Mouse (Mus musculus) forebrain, embryonic 10.5 days (tissue): ENCODE results near the gene Tet3. TPM values are rescaled to one million over a fixed set of nuclear protein-coding genes. Genes with fewer than 3 reads are reported as not detected.

Source experiments
- DNase-seq: peaks from one replicate; pipeline ENCODE4 v3.0.0-alpha.2; 2017; ENCODE audit warnings: low spot score; ENCODE audit errors: extremely low spot score
- H3K27ac ChIP-seq: fragments of 300-500 bp; sonication (generic); 2 replicates; pipeline ENCODE4 v1.5.1; 2016; ENCODE audit warnings: mild to moderate bottlenecking
- H3K27me3 ChIP-seq: fragments of 300-500 bp; sonication (generic); 2 replicates; pipeline ENCODE4 v1.6.1; 2016; ENCODE audit warnings: mild to moderate bottlenecking; ENCODE audit not compliant: poor library complexity, severe bottlenecking
- H3K36me3 ChIP-seq: fragments of 300-500 bp; sonication (generic); replicated peaks from 2 replicates; pipeline ENCODE4 v1.6.1; 2016; ENCODE audit warnings: mild to moderate bottlenecking, moderate library complexity
- H3K4me1 ChIP-seq: fragments of 300-500 bp; sonication (generic); 2 replicates; pipeline ENCODE4 v1.6.1; 2016
- H3K4me3 ChIP-seq: fragments of 300-500 bp; sonication (generic); 2 replicates; pipeline ENCODE4 v1.5.1; 2016; ENCODE audit warnings: mild to moderate bottlenecking, moderate library complexity
- H3K9me3 ChIP-seq: fragments of 300-500 bp; sonication (generic); 2 replicates; pipeline ENCODE4 v1.6.1; 2016; ENCODE audit warnings: mild to moderate bottlenecking, moderate library complexity
- WGBS: fragments of 180-500 bp; shearing (Covaris S2); methylation state at CpG from one replicate; pipeline ENCODE4 v1.1.7; 2016; 5-methylcytosine and 5-hydroxymethylcytosine counted together
- polyA plus RNA-seq: library from polyadenylated mRNA; unstranded; fragments of >200 nt; fragmentation: Nextera tagmentation; extraction: Ambion mirVana; gene quantifications from 2 replicates; pipeline ENCODE4 v1.2.1, GENCODE M21; 2016

Tet3 gene
- polyA plus RNA-seq, 1 experiment from 2014 or later, result 38.3 TPM

DNA sequence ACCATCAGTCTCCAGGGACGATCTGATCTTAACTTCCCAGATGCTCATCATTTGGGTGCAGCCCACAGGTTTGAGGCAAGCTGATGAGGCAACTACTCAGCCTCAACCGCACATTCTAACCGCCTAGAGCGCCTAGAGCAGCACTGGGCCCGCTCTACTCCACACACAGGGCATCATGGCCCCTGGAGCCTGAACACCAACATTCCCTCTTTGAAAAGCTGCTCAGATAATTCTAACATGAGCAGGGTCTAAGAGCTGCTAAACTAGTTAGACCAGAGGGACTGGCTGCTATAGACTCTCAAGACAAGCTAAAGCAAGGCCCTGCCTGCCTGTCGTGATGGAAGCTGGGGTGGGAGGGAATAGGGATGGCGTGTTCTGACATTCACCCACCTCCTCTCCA lies 25.9 kb downstream of the Tet3 start:
- Histone ChIP-seq H3K27me3 (no peaks in the 10 kb centered on the region), H3K27ac (no peak overlapping the region), H3K36me3 (peaks cover 75% of the 10 kb centered on the region), H3K4me3 (no peak overlapping the region), H3K4me1 (peaks cover 89% of the 10 kb centered on the region), H3K9me3 (no peaks in the 10 kb centered on the region)
- DNase-seq, result no peak
- WGBS, result 88% methylated on average over 7 of the region's 7 CpGs

DNA sequence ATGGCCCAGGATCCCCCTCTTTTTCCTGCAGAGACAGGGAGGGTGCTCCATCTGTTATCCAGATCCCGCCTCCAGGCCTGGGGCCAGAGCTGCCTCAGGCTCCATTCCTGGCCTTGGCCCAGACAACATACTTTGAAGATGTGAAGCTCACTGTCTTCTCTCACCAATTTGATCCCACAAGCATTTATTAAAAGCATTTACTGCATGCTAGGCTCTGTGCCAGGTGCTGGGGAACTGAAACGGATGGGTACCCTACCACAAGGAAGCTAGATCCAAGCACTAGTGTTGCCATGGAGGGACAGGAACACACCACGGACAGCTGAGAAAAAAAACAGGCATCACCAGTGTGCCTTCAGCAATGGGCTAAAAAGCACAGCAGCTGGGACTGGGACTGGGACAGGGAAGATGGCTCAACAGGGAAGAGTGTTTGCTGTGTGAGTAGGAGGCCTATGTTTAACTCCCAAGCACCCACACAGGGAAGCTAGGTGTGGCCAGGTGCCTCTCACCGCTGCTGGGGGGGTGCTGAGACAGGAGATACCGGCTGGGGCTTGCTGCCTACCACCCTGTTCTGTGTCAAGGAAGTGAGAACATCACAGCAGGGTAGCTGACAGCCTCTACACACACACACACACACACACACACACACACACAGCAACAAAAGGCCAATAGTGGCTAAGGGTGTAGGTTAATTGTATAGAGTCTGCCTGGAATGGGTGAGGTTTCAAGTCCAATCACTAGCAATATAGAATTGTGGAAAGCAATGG lies 30.7 kb downstream of the Tet3 start:
- H3K36me3 ChIP-seq, result peaks cover 65% of the 10 kb centered on the region

GRCm38 (mm10) chr6:83427512-83427911 lies 31.4 kb downstream of the Tet3 start:
- Histone ChIP-seq H3K4me3 (0 out of 2 replicates have a peak overlapping the region, but pooled peaks have one; percentile 8), H3K27me3 (no peaks in the 10 kb centered on the region), H3K9me3 (no peaks in the 10 kb centered on the region), H3K27ac (peak overlapping the region; percentile 76), H3K4me1 (peaks cover 83% of the 10 kb centered on the region), H3K36me3 (peaks cover 65% of the 10 kb centered on the region)
- WGBS, result 55% methylated on average over 6 of the region's 6 CpGs
- no peak for DNase-seq

More for the DNA sequence above, 30.7 kb downstream of the Tet3 start:
- Histone ChIP-seq H3K27me3 (no peaks in the 10 kb centered on the region), H3K4me3 (no peak overlapping the region; the same call in 1 of the 2 replicates), H3K4me1 (peaks cover 83% of the 10 kb centered on the region), H3K27ac (peak overlapping the region; percentile 76), H3K9me3 (no peaks in the 10 kb centered on the region)
- no peak for DNase-seq
- WGBS, result 71% methylated on average over 5 of the region's 5 CpGs

DNA sequence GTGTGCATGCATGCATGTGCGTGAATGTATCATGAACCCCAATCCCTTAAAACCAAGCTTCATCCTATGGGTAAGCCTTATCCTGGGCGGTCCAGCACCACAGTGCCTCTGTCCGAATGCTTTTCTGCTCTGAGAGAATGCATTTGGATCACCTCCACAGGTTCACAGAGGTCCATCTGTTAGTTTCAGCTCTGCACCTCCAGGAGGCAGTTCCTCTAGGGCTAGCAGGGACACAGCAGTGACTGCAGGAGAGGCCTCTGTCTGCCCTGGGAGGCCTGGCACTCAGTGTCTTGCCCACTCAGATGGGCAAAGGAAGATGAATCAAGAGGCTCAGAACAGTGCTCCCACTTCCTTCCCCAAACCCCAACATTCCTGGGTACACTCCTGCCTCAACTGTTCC lies 32.3 kb downstream of the Tet3 start:
- DNase-seq, result no peak
- peak overlapping the region; percentile 76; the same call in 1 of the 2 replicates for H3K27ac ChIP-seq
- H3K9me3 ChIP-seq, result no peaks in the 10 kb centered on the region
- no peak overlapping the region for H3K4me3 ChIP-seq
- WGBS, result 94% methylated on average over 3 of the region's 3 CpGs
- no peaks in the 10 kb centered on the region for H3K27me3 ChIP-seq
- peaks cover 86% of the 10 kb centered on the region for H3K4me1 ChIP-seq
- peaks cover 69% of the 10 kb centered on the region for H3K36me3 ChIP-seq

GRCm38 (mm10) chr6:83424053-83424404 lies 34.9 kb downstream of the Tet3 start:
- no peak overlapping the region for H3K27ac ChIP-seq
- H3K9me3 ChIP-seq, result no peaks in the 10 kb centered on the region
- WGBS, result 69% methylated on average over 4 of the region's 4 CpGs
- peaks cover 92% of the 10 kb centered on the region for H3K4me1 ChIP-seq
- peaks cover 64% of the 10 kb centered on the region for H3K36me3 ChIP-seq
- no peaks in the 10 kb centered on the region for H3K27me3 ChIP-seq
- DNase-seq, result no peak
- no peak overlapping the region for H3K4me3 ChIP-seq

- H3K4me3 ChIP-seq, result no peak overlapping the region
- 39% methylated on average over 8 of the region's 8 CpGs for WGBS
- peak overlapping the region; percentile 44; the same call in 1 of the 2 replicates for H3K27ac ChIP-seq
- peaks cover 92% of the 10 kb centered on the region for H3K4me1 ChIP-seq
- H3K36me3 ChIP-seq, result peaks cover 61% of the 10 kb centered on the region
- DNase-seq, result no peak
- no peaks in the 10 kb centered on the region for H3K9me3 ChIP-seq
- H3K27me3 ChIP-seq, result no peaks in the 10 kb centered on the region
These were observed 35.4 kb downstream of the Tet3 start for GRCm38 (mm10) chr6:83423400-83424052.

GRCm38 (mm10) chr6:83421866-83422649 lies 36.8 kb downstream of the Tet3 start:
- WGBS, result 19% methylated on average over 11 of the region's 11 CpGs
- Histone ChIP-seq H3K36me3 (peaks cover 50% of the 10 kb centered on the region), H3K27ac (peak overlapping the region; percentile 60; the same call in 1 of the 2 replicates), H3K27me3 (no peaks in the 10 kb centered on the region), H3K9me3 (no peaks in the 10 kb centered on the region), H3K4me1 (peaks cover 92% of the 10 kb centered on the region), H3K4me3 (no peak overlapping the region)
- DNase-seq, result no peak

GRCm38 (mm10) chr6:83419516-83419915 lies 39.4 kb downstream of the Tet3 start:
- WGBS, result 91% methylated on average over 3 of the region's 3 CpGs
- DNase-seq, result no peak
- H3K4me3 ChIP-seq, result no peak overlapping the region
- H3K9me3 ChIP-seq, result no peaks in the 10 kb centered on the region
- no peak overlapping the region for H3K27ac ChIP-seq
- H3K27me3 ChIP-seq, result no peaks in the 10 kb centered on the region
- peaks cover 48% of the 10 kb centered on the region for H3K36me3 ChIP-seq
- H3K4me1 ChIP-seq, result peaks cover 85% of the 10 kb centered on the region

DNA sequence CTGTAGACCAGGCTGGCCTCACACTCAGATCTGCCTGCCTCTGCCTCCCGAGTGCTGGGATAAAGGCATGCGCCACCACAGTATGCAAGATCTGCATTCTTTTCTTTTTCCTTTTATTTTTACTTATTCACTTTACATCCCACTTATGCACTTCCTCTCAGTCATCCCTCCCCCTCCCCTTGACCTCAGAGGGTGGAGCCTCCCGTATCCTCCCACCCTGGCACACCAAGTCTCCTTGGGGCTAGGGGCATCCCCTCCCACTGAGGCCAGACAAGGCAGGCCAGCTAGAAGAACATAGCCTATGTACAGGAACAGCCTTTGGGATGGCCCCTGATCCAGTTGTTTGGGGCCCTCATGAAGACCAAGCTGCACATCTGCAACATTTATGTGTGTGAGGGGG lies 41.4 kb downstream of the Tet3 start:
- no peaks in the 10 kb centered on the region for H3K9me3 ChIP-seq
- peaks cover 80% of the 10 kb centered on the region for H3K4me1 ChIP-seq
- H3K27me3 ChIP-seq, result no peaks in the 10 kb centered on the region
- H3K36me3 ChIP-seq, result peaks cover 57% of the 10 kb centered on the region
- DNase-seq, result no peak
- no peak overlapping the region for H3K4me3 ChIP-seq
- WGBS, result 80% methylated on average over 3 of the region's 3 CpGs
- H3K27ac ChIP-seq, result no peak overlapping the region

GRCm38 (mm10) chr6:83417104-83417502 lies 41.8 kb downstream of the Tet3 start:
- Histone ChIP-seq H3K9me3 (no peaks in the 10 kb centered on the region), H3K4me3 (no peak overlapping the region), H3K36me3 (peaks cover 57% of the 10 kb centered on the region), H3K4me1 (peaks cover 80% of the 10 kb centered on the region), H3K27ac (no peak overlapping the region), H3K27me3 (no peaks in the 10 kb centered on the region)
- 93% methylated on average over 2 of the region's 2 CpGs for WGBS
- DNase-seq, result no peak

DNA sequence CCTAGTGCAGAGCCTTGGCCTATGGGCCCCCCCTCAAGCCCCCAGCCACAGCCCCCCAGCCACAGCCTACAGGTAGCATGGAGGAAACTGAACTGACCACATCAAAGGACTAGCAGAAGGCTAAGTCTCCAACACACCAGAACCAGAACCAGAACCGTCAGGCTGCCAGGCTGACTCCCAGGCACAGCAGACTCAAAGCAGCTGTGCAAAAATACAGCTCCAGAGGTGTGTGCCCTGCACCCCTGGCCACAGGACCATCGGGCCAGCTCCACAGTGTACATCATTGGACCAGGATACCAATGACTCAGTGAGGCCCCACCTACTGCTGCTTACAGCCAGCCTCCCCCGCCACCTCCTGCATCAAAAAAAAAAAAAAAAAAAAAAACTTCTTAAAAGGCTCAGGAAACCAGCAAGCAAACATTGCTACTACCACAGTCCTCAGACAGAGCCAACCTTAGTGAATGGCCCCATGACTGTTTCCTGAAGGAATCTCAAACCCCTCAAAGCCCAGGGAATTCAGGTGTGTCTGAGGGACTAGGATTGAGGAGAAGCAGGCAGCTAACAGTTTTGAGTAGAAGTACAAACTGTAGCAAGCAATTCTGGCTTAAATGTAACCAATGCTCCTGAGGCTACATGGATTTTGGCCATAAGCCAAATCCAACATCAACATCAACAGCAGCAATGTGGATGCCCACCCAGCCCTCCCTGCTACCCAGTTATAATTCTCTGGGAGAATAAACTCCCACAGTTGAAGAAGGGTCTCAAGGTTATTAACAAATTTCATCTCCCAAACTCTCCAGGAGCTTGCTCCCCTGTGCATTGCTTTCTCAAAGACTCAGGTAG lies 42.4 kb downstream of the Tet3 start:
- Histone ChIP-seq H3K27me3 (no peaks in the 10 kb centered on the region), H3K27ac (peak overlapping the region; percentile 36; the same call in 1 of the 2 replicates), H3K9me3 (no peaks in the 10 kb centered on the region), H3K4me1 (peaks cover 80% of the 10 kb centered on the region), H3K4me3 (no peak overlapping the region), H3K36me3 (peaks cover 58% of the 10 kb centered on the region)
- 85% methylated on average over 3 of the region's 3 CpGs for WGBS
- DNase-seq, result no peak

DNA sequence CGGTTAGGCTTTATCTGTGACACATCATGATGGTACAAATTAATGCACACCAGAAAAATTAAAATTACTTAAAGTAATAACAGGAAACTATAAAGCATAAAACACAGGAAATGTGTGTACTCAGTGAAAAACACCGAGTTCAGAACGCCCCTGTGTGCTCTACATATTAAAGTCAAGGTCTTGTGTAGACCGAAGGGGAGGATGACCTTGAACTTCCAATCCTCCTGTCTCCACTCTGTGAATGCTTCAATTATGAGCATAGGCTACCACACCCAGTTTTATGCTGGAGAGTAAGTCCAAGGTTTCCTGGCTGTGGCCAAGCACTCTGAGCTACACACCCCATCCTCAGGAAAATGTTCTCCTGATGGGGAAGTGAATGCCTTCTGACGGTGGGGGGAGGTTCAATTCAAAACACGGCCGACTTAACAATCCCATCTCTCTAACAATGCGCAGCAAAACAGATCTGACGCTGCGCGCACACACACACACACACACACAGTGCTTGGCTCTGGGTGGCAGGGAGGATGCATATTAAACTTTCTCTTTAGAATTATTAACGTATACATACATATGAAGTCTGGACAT lies 43.4 kb downstream of the Tet3 start:
- Histone ChIP-seq H3K27ac (no peak overlapping the region), H3K4me1 (peaks cover 78% of the 10 kb centered on the region), H3K36me3 (peaks cover 50% of the 10 kb centered on the region), H3K27me3 (no peaks in the 10 kb centered on the region), H3K4me3 (no peak overlapping the region), H3K9me3 (no peaks in the 10 kb centered on the region)
- WGBS, result 95% methylated on average over 12 of the region's 12 CpGs
- no peak for DNase-seq
